Mouse (Mus musculus) ES-E14 (cell line): ENCODE results near the gene Gm10772. TPM values are rescaled to one million over a fixed set of nuclear protein-coding genes. Genes with fewer than 3 reads are reported as not detected.
A peak's percentile ranks its signal among the peaks of the same experiment; 100 is the strongest.
"Not testable (repeated sequence)": the region's sequence is repeated elsewhere in the genome, so short reads cannot be mapped to it uniquely, and the experiment has no call there.

Source experiments
- DNase-seq: peaks from one replicate; pipeline ENCODE4 v3.0.0-alpha.2; 2013; ENCODE audit warnings: low read depth, low spot score
- H3K27ac ChIP-seq: 2 replicates; pipeline ENCODE4 v1.5.1; 2012; ENCODE audit warnings: low read depth, mild to moderate bottlenecking, low read length, moderate library complexity, mixed read lengths; ENCODE audit not compliant: poor library complexity, insufficient read depth, severe bottlenecking
- H3K36me3 ChIP-seq: 2 replicates; pipeline ENCODE4 v1.6.1; 2012; ENCODE audit warnings: mild to moderate bottlenecking, low read length, moderate library complexity, mixed read lengths; ENCODE audit not compliant: control insufficient read depth, poor library complexity, insufficient read depth, severe bottlenecking
- H3K4me1 ChIP-seq, 2 experiments: fragments of 150-350 bp in 1 of 2; sonication (generic) in 1 of 2; 2 replicates each; pipeline ENCODE4 v1.6.1; 2012; ENCODE audit warnings: low read length in 2 of 2, mild to moderate bottlenecking in 1 of 2, mixed read lengths in 1 of 2; ENCODE audit not compliant: control insufficient read depth in 2 of 2, insufficient read depth in 2 of 2, poor library complexity in 1 of 2
- H3K4me3 ChIP-seq, 2 experiments: fragments of 150-350 bp in 1 of 2; sonication (generic) in 1 of 2; 2 replicates each; pipeline ENCODE4 v1.5.1; 2012; ENCODE audit warnings: low read length in 2 of 2, low read depth in 1 of 2, mild to moderate bottlenecking in 1 of 2, mixed read lengths in 1 of 2; ENCODE audit not compliant: insufficient read depth in 1 of 2, poor library complexity in 1 of 2, severe bottlenecking in 1 of 2
- H3K9ac ChIP-seq: 2 replicates; pipeline ENCODE4 v1.6.1; 2012; ENCODE audit warnings: low read depth, mild to moderate bottlenecking, low read length, mixed read lengths; ENCODE audit not compliant: poor library complexity, insufficient read depth, severe bottlenecking
- H3K9me3 ChIP-seq: fragments of 150-350 bp; sonication (generic); 2 replicates; pipeline ENCODE4 v1.6.1; 2012; ENCODE audit warnings: low read depth, mild to moderate bottlenecking, low read length; ENCODE audit not compliant: control insufficient read depth, insufficient read depth
- ZNF384 ChIP-seq: IDR thresholded peaks from 2 replicates; pipeline ENCODE4 v1.6.1; 2012; ENCODE audit warnings: low read depth, low read length, inconsistent platforms
- in situ Hi-C, 2 experiments: fragments of 600-800 bp; cut with MboI; formaldehyde crosslinking; loops; one replicate each; pipeline ENCODE4 v1.15.1; 2025; ENCODE audit warnings: low sequenced_read_pairs in 2 of 2, inconsistent platforms in 1 of 2; ENCODE audit not compliant: unreplicated experiment in 2 of 2
- total RNA-seq: library from RNA; depleted of rRNA; stranded (reverse); fragments of 300-350 nt; gene quantifications from 2 replicates; pipeline ENCODE4 v1.2.3, GENCODE M21; 2012; rRNA removed

The Gm10772 gene
- 3.0 and 3.2 TPM in 2 replicates for total RNA-seq

DNA sequence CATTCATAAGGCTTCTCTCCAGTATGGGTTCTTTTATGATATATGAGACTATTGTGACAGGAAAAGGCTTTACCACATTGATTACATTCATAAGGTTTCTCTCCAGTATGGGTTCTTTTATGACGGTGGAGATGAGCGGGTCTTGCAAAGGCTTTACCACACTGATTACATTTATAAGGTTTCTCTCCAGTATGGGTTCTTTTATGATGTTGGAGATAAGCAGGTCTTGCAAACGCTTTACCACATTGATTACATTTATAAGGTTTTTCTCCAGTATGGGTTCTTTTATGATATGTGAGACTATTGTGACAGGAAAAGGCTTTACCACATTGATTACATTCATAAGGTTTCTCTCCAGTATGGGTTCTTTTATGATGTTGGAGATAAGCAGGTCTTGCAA lies at the start of gene Gm10772:
Gm10772 (minus strand) TSS at position 101 of the 400 bp plus-strand sequence.
- H3K9ac ChIP-seq, H3K4me1 ChIP-seq, DNase-seq, H3K27ac ChIP-seq, H3K9me3 ChIP-seq, H3K36me3 ChIP-seq, H3K4me3 ChIP-seq, in situ Hi-C loops: not testable (repeated sequence)

DNA sequence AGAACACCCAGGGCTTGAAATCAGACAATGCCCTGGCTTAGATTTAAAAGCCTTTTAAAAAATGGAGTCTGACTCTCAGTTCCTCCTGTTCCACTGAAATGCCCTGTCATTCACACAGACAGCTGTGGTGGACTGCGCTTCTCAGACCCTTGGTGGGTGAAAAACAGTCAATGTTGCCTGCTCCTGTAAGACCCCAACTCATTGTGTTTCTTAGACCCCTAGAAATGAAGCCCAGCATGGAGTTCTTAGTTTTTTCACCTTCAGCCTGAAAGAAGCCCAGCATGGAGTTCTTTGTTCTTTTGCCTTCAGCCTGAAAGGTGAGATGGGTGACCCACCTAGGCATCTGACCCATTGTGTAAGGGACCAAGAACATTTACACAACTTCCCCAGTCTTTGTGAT lies 36.5 kb upstream of the Gm10772 start:
- in situ Hi-C loops, H3K27ac ChIP-seq, H3K4me1 ChIP-seq, DNase-seq, H3K9me3 ChIP-seq, H3K36me3 ChIP-seq, H3K9ac ChIP-seq, H3K4me3 ChIP-seq: not testable (repeated sequence)

DNA sequence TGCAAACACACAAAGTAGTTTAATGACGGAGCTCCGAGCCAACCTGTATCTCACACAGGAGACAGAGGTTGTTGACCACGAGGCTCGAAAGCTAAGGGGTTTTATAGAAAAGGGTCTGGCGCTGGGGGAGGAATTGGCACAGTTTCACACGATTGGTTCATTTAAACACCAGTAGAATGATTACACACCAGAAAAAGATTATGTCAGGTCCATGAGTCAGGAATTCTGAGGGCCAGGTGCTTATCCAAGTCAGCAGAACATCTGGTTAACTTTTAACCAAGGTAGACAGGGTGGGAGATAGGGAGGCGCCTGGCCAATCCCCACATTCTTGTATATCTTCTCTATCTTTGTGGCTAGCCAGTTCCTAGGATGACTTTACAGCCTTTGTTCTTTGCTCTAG lies 35.8 kb upstream of the Gm10772 start:
- H3K9ac ChIP-seq, in situ Hi-C loops, H3K4me3 ChIP-seq, H3K4me1 ChIP-seq, H3K27ac ChIP-seq, H3K9me3 ChIP-seq, DNase-seq, H3K36me3 ChIP-seq: not testable (repeated sequence)

DNA sequence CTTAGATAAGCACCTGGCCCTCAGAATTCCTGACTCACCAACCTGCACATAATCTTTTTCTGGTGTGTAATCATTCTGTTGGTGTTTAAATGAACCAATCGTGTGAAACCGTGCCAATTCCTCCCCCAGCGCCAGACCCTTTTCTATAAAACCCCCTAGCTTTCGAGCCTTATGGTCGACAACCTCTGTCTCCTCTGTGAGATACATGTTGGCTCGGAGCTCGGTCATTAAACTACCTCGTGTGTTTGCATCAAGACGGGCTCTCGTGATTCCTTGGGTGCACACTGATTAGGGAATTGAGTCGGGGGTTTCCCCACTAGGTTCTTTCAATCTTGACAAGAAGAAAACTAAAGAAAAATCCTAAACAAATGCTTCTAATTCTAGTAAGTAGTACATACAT lies 13.0 kb downstream of the Gm10772 start:
- in situ Hi-C loops = no loop called here
- TF ChIP-seq ZNF384 = no peak
- no peak overlapping the region for H3K9ac ChIP-seq
- no peak overlapping the region for H3K4me3 ChIP-seq
- H3K9me3 ChIP-seq = no peaks in the 10 kb centered on the region
- no peak for DNase-seq
- no peaks in the 10 kb centered on the region for H3K36me3 ChIP-seq
- H3K4me1 ChIP-seq = no peaks in the 10 kb centered on the region
- no peak overlapping the region for H3K27ac ChIP-seq

DNA sequence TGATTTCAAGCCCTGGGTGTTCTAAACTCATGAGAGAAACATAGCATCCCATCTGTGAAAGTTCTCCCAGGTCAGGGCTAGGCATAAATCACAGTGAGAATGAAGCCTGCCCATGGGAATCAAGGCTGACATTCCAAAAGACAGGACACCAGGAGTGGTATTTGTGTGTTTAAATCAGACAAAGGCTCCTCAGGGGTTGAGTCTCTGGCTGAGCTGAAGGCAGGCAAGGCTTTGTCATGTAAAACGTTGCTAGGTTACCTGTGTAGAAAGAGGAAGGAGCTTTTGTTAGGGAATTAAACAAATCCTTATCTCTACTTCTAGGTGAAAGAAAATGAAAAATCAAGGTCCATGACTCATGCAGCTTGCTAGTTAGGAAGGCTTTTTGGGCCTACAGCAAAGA lies 13.6 kb downstream of the Gm10772 start:
- H3K4me3 ChIP-seq, H3K9ac ChIP-seq, H3K36me3 ChIP-seq, H3K9me3 ChIP-seq, H3K4me1 ChIP-seq, H3K27ac ChIP-seq, DNase-seq, in situ Hi-C loops: not testable (repeated sequence)

DNA sequence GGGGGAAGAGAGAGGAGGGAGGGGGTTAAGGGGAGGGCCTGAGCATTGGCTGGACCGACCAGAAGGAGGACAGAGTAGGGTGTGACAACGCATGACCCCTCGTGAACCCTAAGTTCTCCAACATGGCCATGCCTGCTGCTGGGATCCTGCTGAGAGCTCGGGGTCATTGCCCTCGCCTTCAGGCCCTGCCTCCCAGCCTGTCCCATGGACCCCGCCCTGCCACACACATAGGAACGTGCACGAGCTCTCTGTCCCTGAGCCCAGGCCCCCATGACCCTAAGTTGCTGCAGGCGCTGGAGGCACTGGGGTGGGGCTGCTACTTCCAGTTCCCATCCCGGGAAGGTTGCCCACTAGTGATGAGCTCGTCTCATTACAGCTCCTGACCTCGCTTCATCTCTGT lies 48.2 kb downstream of the Gm10772 start:
- H3K27ac ChIP-seq, H3K4me3 ChIP-seq, H3K9me3 ChIP-seq, in situ Hi-C loops, H3K9ac ChIP-seq, H3K4me1 ChIP-seq, H3K36me3 ChIP-seq: not testable (repeated sequence)
- peak; percentile 46 for DNase-seq

Other genes starting within 250 kb of the Gm10772 start
- 31.1 and 46.2 TPM in 2 replicates for gene Gm10324, start 108.0 kb downstream of the Gm10772 start, total RNA-seq
- 91.2 and 114 TPM in 2 replicates for gene 2410141K09Rik, start 213.5 kb upstream of the Gm10772 start, total RNA-seq